Mouse (Mus musculus) kidney, postnatal 4 days (tissue): Measurements from ENCODE around the gene 3110040M04Rik.

Experiments used
- DNase-seq, 2 experiments: peaks; one replicate each; pipeline ENCODE4 v3.0.0; 2021; ENCODE audit warnings: mixed read lengths in 2 of 2

Gene 3110040M04Rik

DNA sequence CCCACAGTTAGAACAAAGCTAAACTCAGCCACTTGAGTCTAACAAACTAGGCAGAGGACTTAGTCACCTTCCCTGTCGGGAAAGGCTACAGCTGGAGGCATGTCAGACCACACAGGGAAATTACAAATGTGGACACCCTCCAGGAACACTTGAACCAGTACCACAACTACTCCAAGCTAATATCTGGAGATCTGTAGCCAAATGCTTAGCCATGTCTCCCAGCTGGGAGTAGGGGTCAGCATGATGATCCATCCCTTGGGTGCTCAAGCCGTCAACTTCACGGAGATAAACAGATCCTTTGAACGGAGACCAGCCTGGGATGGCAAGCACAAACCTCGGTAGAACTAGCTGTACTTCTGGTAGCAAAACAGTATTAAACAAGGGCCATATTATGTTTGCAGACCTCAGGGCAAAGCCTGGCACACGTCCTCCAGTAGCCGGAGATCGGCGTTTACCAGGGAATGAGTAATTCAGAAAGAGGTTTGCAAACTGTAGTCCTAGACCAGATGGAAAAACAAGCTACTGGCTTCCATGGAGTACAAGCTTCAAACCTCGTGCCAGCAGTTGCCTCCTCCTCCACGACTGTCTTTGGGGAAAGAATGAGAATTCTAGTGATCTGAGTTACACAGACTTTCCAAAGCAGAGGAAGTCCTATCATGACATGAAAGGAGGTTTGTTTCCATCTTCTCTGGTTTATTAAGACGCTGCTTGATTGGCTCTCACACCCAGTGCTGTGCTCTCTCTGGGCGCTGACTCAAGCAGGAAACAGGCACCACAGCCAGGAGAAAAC is 32.4 kb downstream of the 3110040M04Rik start:
- DNase-seq = no peak

- DNase-seq = no peak
Measured at GRCm38 (mm10) chr1:151237780-151238179, 33.9 kb downstream of the 3110040M04Rik start.

- no peak for DNase-seq
Measured at GRCm38 (mm10) chr1:151243332-151243731, 39.4 kb downstream of the 3110040M04Rik start.

- DNase-seq = no peak
Measured at GRCm38 (mm10) chr1:151244013-151244412, 40.1 kb downstream of the 3110040M04Rik start.

DNA sequence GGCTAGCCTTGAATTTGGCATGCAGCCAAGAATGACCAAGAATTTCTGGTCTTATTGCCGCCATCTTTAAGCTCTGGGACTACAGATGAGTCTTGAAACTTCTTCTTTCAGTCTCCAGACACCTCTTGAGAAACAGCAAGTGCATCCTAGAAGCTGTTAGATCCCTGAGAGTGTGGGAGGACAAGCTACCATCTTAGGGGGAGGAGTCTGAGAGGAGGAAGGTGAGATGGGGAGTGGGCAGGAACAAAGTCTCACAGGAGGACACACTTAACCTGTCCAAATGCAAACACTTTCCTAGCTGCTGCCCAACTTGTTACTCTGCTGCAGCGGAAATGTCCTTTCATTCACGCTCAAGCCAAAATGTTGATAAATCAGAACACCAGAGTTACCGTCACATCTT is 40.8 kb downstream of the 3110040M04Rik start:
- no peak for DNase-seq

GRCm38 (mm10) chr1:151245165-151245564 is 41.2 kb downstream of the 3110040M04Rik start:
- DNase-seq = no peak

- no peak for DNase-seq
Measured at GRCm38 (mm10) chr1:151245846-151246245, 41.9 kb downstream of the 3110040M04Rik start.

DNA sequence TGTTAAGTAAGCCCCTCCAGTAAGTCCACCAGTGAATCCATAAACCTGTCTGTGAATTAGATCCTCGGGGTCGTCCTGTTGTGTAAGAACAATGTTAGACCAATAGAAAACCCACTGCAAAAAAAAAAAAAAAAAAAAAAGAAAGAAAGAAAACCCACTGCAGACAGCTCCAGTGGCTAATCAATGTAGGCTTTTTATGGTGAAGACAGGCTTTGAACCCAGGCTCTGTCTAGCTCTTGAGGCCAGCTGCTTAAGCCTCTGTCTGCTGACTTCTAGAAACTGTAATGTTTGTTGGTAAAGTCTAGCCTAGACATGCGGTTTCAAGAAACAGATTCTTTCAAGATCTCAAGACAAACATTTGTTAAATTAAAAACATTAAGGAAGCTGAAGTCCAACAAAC is 46.2 kb downstream of the 3110040M04Rik start:
- no peak for DNase-seq

DNA sequence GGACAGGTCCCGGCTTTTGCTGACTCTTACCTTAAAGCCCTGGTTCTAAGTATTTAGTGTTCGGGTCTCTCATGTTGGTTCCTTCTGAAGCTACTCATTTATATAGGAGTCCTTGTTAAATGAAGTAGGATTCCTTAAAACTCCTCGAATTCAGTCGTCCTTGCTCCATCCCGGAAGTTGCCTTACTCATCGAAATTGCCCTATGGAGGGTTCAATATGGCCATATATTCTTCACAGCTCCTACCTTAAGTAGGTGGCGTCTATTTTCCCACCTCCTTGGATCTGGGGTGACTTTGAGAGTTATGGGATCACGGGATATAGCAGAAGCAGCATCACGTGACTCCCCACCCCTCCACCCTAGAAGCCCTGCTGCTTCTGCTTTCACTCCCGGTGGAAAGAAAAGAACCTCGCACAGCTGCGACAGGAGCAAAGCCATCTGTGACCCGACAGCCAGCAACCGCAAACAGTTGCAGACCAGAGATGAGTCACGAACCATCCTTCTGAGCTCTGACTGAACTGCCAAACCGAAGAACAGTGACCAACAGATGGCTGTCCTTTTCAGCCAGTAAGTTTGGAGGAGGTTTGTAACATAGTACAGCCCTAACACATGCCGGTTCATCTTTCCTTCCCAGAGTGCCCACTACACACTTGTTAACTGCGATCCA is 46.7 kb downstream of the 3110040M04Rik start:
- DNase-seq = peak; percentile 63 to 72

DNA sequence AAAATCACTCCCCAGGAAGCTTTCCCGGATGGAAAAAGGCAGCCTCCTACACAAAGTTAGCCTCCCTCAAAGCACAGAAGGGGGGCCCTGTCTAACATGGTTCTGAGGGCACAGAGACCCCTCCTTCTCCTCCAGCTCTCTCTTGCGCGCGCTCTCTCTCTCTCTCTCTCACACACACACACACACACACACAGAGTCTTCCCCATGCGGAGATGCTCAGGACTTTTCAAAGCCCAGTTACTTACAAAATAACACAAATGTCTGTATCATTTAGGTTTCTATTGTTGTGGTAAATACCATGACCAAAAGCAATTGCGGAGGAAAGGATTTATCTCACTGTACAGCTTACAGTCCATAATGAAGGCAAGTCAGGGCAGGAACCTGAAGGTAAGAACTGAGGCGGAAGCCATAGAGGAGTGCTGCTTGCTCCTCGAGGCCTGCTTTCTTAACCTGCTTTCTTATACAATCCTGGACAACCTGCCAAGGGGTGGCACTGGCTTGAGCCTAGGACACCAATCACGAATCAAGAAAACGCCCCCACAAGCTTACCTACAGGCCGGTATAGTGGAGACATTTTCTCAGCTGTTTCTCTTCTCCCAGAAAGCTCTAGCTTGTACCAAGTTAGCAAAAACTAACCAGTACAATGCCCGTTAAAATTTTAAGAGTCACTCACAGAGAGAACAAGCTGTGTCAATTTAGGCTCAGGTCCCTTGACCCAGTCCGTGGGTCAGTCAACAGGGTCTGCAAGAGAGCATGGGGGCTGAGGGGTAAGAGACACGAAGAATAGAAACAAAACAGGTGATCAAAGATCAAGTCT is 47.5 kb downstream of the 3110040M04Rik start:
- DNase-seq = no peak
